Mouse (Mus musculus): Measurements from ENCODE around the gene Sfxn3.
"Not testable (repeated sequence)": the region's sequence is repeated elsewhere in the genome, so short reads cannot be mapped to it uniquely, and the experiment has no call there.

Sfxn3 gene

GRCm38 (mm10) chr19:45017909-45018308 lies 29.4 kb upstream of the Sfxn3 start:
- DNase-seq (ENCODE audit: extremely low spot score, low read depth, low spot score), result no peak

DNA sequence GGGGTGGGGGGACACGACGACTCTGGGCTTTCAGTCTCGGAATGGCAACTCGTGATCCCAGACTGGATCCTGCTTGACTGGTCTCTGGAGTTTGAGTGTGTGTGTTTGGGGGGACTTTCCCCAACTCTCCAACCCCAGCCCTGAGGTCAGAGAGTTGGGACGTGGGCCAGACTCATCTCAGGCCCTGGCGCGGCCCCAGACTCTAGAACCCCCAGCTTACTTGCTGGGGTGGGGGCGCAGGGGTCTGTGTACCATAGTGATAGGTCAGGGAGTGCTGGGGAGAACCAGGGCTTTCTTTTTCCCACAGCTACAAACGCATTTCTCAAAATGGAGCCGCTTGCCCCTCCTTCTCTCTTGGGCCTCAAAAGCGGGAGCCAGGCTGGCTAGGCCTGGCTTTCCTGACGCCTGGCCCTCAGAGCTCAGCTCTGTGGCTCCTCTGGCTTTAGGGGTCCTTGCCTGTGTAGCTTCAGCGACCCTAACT lies 28.9 kb upstream of the Sfxn3 start:
- DNase-seq (ENCODE audit: extremely low spot score, low read depth, low spot score), result no peak

- DNase-seq (ENCODE audit: extremely low spot score, low read depth, low spot score), result no peak
Measured at GRCm38 (mm10) chr19:45020348-45020747, 27.0 kb upstream of the Sfxn3 start.

DNA sequence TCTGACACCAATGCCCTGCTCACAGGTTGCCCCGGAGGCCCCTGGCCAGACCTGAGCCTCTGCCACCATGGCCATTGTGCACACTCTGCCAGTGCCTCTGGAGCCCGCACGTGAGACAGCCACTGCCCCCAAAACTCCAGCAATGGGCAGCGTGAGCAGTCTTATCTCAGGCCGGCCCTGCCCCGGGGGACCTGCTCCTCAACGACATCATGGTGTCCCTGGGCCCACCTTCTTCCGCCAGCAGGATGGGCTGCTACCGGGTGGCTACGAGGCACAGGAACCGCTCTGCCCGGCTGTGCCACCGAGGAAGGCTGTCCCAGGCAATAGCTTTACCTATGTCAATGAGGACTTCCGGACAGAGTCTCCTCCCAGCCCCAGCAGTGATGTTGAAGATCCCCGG lies 25.9 kb upstream of the Sfxn3 start:
- no peak for DNase-seq (ENCODE audit: extremely low spot score, low read depth, low spot score)

GRCm38 (mm10) chr19:45023993-45024392 lies 23.3 kb upstream of the Sfxn3 start:
- DNase-seq (ENCODE audit: extremely low spot score, low read depth, low spot score), result no peak

DNA sequence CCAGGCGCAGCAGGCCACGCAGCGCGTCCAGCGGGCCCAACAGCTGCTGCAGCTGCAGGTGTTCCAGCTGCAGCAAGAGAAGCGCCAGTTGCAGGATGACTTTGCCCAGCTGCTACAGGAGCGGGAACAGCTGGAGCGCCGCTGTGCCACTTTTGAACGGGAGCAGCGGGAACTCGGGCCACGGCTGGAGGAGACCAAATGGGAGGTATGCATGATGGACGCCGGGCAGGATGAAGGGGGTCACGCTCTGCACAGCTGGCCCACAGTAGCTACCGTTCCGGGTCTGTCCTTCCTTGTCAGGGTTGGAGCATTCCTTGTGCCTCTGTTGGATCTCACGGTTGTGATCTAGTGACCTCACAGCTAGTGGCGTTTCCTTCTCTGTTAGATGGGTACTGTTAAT lies 22.5 kb upstream of the Sfxn3 start:
- no peak for DNase-seq (ENCODE audit: extremely low spot score, low read depth, low spot score)

- no peak for DNase-seq (ENCODE audit: extremely low spot score, low read depth, low spot score)
Measured at GRCm38 (mm10) chr19:45025937-45026568, 21.2 kb upstream of the Sfxn3 start.

DNA sequence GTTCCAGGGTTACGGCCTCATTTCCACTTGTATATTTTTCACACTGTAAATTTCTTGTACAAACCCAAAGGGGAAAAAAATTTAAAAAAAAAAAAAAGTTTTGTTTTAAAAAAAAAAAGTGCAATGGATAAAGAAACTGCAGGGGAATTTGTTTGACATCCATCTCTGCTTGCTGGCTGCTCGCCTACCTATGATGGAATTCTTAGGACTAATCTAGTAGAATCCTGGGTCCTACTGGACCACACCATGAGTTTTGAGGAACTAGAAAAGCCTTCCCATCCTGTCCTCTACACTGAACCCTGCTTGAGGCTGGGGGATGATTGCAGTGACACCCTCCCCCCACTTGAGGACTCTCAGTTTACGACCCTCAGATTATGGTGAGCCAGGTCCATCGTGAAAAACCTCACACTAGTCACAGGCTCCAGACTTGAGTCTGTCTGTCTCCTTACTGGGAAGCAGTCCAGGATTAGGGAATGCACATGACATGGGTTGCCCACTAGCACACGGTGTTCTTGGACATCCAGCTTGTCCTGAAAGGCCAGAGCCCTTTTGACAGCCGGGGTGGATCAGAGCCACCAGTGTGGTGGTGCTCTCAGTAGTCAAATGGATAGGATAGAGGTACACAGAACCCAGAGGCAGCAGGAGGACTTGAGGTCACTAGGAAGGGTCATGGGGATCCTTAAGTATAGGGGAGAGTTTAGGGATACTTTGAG lies 20.2 kb upstream of the Sfxn3 start:
- DNase-seq (ENCODE audit: extremely low spot score, low read depth, low spot score), result no peak

- no peak for DNase-seq (ENCODE audit: extremely low spot score, low read depth, low spot score)
Measured at GRCm38 (mm10) chr19:45027848-45028247, 19.5 kb upstream of the Sfxn3 start.

GRCm38 (mm10) chr19:45028746-45029145 lies 18.6 kb upstream of the Sfxn3 start:
- DNase-seq (ENCODE audit: extremely low spot score, low read depth, low spot score), result no peak

DNA sequence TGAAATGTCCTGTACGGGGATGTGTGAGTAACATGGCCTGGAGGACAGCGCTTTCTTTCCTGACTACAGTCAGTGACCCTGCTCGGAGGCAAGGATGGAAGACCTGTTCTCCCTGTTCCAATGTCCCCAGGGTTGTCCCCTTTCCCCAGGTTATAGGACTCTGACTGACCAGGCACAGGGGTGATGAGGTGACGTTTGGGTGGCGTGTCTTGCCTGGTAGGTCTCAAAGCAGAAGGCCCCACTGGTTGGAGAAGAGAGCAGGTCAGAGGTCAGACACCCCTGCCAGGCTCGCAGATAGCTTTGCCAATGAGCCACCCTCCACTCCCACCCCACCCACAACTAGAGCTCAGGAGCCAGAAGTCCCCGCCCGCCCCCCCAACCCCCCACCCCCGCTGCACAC lies 17.7 kb upstream of the Sfxn3 start:
- DNase-seq (ENCODE audit: extremely low spot score, low read depth, low spot score), result no peak

GRCm38 (mm10) chr19:45030111-45030510 lies 17.2 kb upstream of the Sfxn3 start:
- DNase-seq (ENCODE audit: extremely low spot score, low read depth, low spot score), result no peak

DNA sequence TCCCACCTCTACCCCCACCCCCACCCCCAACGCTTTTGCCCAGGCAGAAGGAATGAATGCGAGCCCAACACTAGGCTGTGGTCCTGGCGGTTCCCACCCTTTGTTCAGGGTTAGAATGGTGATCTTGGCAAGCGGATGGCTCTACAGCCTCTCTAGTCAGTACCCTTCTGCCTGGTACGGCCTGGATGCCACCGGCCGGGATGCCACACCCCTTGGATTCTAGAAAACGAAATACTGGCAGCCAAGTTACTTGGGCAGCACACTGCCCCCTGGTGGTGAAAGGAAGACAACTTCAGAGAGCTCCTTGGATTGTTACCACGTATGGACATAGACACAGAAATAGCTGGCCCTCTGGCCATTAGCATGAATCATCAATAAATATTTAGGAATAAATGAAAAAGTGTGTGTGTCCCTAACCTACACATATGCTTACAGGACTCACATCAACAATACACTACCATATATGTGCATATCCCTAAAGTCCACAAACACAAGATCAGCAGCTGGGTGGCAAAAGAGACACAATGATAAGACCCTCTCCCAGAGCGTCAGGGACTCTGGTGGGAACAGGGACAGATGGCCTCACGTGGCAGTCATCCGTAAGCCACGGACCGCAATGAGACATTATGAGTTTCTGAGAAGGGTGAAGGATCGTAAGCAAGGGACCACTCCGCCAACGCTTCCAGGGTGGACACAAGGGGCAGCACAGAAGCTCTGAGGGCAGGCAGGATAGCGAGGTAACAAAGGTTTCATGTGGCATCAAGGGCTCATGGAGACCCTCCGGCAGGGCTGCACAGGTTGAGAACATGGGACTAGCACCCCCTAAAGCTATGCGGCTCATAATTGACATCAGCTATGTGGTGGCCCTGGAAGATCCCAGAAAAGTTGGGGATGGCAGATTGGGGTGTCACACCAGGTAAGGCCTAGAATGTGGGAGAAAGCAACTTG lies 16.3 kb upstream of the Sfxn3 start:
- DNase-seq (ENCODE audit: extremely low spot score, low read depth, low spot score), result no peak

DNA sequence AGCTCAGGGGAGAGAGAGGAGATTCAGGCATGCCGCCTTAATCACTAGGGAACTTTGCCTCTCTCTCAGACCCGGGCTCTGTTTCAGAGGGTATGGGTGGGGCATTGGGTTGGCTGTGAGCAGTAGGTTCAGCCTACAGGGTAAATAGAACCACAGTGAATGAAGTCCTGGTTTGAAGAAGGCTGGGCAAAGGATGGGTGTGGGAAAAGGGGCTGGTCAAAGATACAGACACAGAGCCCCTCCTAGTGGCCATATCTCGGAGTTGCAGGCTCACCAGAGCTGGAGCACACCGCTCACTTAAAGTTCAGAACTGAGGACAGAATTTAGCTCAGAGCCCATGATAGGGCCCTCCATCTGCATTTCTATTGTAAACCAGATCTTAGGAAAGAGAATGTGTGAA lies 15.5 kb upstream of the Sfxn3 start:
- no peak for DNase-seq (ENCODE audit: extremely low spot score, low read depth, low spot score)

DNA sequence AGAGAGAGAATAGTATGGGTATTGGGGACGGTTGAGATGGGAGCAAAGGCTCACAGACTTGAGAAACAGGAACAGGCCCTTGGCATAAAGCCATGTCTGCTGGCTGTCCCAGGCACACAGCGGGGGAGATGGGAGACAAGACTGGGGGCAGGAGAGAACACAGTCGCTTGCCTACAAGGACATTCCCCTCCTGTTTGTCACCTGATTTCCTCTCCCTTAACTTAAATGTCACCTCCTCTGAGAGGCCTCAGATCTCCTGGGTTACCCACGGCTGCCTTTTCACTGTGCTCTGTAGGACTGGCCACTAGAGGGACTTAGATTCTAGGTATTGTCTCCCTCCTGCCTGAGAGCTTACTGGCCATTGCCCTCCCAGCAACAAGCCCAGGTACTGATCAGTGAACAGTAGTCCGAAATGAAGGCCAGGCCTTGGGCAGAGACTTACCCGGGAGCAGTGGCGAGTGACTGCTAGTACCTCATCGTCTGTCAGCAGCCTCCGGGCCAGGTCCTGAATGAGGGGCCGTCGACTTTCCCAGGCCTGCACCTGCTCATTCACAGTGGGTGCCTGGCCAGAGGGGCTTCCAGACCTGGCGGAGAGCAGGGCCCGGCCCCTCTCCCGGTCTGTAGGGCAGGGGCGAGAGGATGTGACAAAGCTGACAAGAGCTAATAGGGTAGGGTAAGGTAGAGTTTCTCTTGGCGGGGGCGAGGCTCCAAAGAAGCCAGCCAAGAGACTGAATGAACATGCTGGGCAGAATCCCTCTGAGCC lies 14.6 kb upstream of the Sfxn3 start:
- no peak for DNase-seq (ENCODE audit: extremely low spot score, low read depth, low spot score)

DNA sequence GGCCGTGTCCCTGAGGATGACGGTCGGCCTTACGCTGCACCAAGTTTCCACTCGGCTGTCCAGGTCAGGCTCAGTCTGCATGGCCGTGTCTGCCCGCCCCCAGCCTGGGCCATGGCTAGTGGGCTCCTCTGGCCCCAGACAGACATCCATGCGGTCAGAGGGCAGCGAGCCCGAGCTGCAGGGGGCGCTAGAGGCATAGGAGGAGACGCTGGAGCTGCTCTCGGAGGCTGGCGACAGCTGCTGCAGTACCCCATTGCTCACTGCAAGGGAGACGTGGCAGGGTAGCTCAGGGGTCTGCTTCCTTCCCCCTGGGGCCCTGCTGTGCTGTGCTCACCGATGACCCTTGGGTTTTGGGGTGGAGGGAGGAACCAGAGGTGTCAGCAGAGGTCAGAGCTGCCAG lies 10.4 kb upstream of the Sfxn3 start:
- no peak for DNase-seq (ENCODE audit: extremely low spot score, low read depth, low spot score)

- not testable (repeated sequence) for DNase-seq (ENCODE audit: extremely low spot score, low read depth, low spot score)
Measured at GRCm38 (mm10) chr19:45038198-45038597, 9.1 kb upstream of the Sfxn3 start.

GRCm38 (mm10) chr19:45040214-45040613 lies 7.1 kb upstream of the Sfxn3 start:
- no peak for DNase-seq (ENCODE audit: extremely low spot score, low read depth, low spot score)

GRCm38 (mm10) chr19:45044389-45044927 lies 2.8 kb upstream of the Sfxn3 start:
- DNase-seq (ENCODE audit: extremely low spot score, low read depth, low spot score), result no peak

DNA sequence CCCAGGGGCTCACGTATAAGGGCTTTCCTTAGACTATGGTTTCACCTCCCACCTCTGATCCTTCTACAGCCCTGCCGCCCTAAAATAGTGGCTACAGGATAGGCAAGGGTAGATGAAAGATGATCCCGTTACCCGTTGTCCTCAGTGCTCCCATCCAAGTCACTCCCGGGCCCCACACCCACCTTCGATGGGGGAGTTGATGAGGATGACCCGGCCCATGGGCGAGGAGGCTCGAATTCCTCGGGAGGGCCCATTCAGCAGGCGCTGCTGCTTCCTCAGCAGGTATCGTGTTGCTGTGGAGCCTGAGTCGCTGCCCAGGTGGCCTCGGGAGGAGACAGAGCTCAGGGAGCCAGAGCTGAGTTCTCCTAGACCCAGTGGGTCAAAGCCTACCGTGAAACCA lies 2.1 kb upstream of the Sfxn3 start:
- no peak for DNase-seq (ENCODE audit: extremely low spot score, low read depth, low spot score)

- DNase-seq (ENCODE audit: extremely low spot score, low read depth, low spot score), result no peak
Measured at GRCm38 (mm10) chr19:45045651-45046050, 1.7 kb upstream of the Sfxn3 start, which contains the start of gene Pdzd7. TSS of gene Pdzd7 (minus strand) at chr19:45045717.
